Mouse (Mus musculus): Measurements from ENCODE around the gene Vwce.

Vwce gene

GRCm38 (mm10) chr19:10689470-10690166, 55.6 kb downstream of the Vwce start:
- DNase-seq (ENCODE audit: low read depth, low spot score): peak; percentile 65

- DNase-seq (ENCODE audit: low read depth, low spot score): peak; percentile 70
These were observed 56.3 kb downstream of the Vwce start for GRCm38 (mm10) chr19:10690336-10690735.

GRCm38 (mm10) chr19:10691121-10691520, 57.1 kb downstream of the Vwce start:
- DNase-seq (ENCODE audit: low read depth, low spot score): no peak

GRCm38 (mm10) chr19:10691660-10692059, 57.6 kb downstream of the Vwce start:
- no peak for DNase-seq (ENCODE audit: low read depth, low spot score)

GRCm38 (mm10) chr19:10692361-10692760, 58.3 kb downstream of the Vwce start:
- no peak for DNase-seq (ENCODE audit: low read depth, low spot score)

GRCm38 (mm10) chr19:10693926-10694682, 60.1 kb downstream of the Vwce start:
- no peak for DNase-seq (ENCODE audit: low read depth, low spot score)

GRCm38 (mm10) chr19:10695801-10696200, 61.8 kb downstream of the Vwce start:
- DNase-seq (ENCODE audit: low read depth, low spot score): no peak

- no peak for DNase-seq (ENCODE audit: low read depth, low spot score)
These were observed 64.3 kb downstream of the Vwce start for GRCm38 (mm10) chr19:10698131-10698991.

GRCm38 (mm10) chr19:10699851-10700250, 65.8 kb downstream of the Vwce start:
- DNase-seq (ENCODE audit: low read depth, low spot score): no peak

GRCm38 (mm10) chr19:10701013-10701726, 67.2 kb downstream of the Vwce start:
- DNase-seq (ENCODE audit: low read depth, low spot score): peak; percentile 88

GRCm38 (mm10) chr19:10702125-10702524, 68.1 kb downstream of the Vwce start:
- DNase-seq (ENCODE audit: low read depth, low spot score): no peak

GRCm38 (mm10) chr19:10703470-10703869, 69.5 kb downstream of the Vwce start:
- DNase-seq (ENCODE audit: low read depth, low spot score): peak; percentile 71

GRCm38 (mm10) chr19:10707087-10707875, 73.3 kb downstream of the Vwce start:
- peak; percentile 77 for DNase-seq (ENCODE audit: low read depth, low spot score)

- no peak for DNase-seq (ENCODE audit: low read depth, low spot score)
These were observed 73.9 kb downstream of the Vwce start for GRCm38 (mm10) chr19:10707881-10708280.

- DNase-seq (ENCODE audit: low read depth, low spot score): no peak
These were observed 74.9 kb downstream of the Vwce start for GRCm38 (mm10) chr19:10708900-10709299.

GRCm38 (mm10) chr19:10709360-10710087, 75.5 kb downstream of the Vwce start:
- peak; percentile 100 for DNase-seq (ENCODE audit: low read depth, low spot score)

- peak; percentile 93 for DNase-seq (ENCODE audit: low read depth, low spot score)
These were observed 76.1 kb downstream of the Vwce start for GRCm38 (mm10) chr19:10710088-10710511.

GRCm38 (mm10) chr19:10710751-10711150, 76.7 kb downstream of the Vwce start:
- DNase-seq (ENCODE audit: low read depth, low spot score): no peak

- no peak for DNase-seq (ENCODE audit: low read depth, low spot score)
These were observed 78.2 kb downstream of the Vwce start for GRCm38 (mm10) chr19:10712194-10712593.

- DNase-seq (ENCODE audit: low read depth, low spot score): no peak
These were observed 78.6 kb downstream of the Vwce start for GRCm38 (mm10) chr19:10712646-10713045.
